Mouse (Mus musculus) T-helper 1 cell (primary cell): ENCODE data around the gene Capn5.
"Not testable (repeated sequence)": the region's sequence is repeated elsewhere in the genome, so short reads cannot be mapped to it uniquely, and the experiment has no call there.

ENCODE experiments used
- in situ Hi-C: fragments of 300-600 bp; cut with MboI, MseI; formaldehyde crosslinking; loops from one replicate; pipeline ENCODE4 v1.15.1; 2025; ENCODE audit warnings: high pct_unique_total_duplicates

Gene Capn5

DNA sequence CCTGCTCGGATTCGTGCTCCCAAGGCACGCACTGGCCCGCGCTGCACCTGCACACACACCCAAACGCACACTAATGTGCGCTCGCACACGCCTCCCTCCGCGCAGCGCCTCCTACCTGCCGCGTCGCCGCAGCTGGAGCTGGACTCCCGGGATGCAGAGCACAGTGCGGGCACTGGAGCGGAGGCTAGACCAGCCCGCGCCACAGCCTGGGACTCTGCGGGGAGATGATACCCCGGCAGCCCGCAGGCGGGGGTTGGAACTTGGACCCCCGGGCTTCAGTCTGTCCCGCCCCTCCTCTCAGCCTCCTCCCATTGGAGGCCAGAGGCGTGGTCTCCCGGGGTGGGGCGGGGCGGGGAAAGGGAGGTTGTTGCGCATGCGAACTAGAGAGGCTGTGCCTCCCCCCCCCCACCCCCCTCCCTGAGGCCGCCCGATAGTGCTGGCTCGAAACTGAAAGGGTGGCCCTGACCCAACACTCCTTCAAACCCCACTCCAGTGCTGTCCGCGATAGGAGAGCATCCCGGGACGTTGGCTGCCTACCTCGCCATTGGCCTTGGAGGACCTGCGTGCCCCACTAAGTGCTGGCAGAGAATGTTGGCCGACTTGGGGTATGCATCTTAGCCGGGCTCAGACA lies at the start of gene Capn5:
TSS of gene Capn5 (minus strand) at position 346 of the 631 bp plus-strand sequence.
- in situ Hi-C loops, result no loop called here

DNA sequence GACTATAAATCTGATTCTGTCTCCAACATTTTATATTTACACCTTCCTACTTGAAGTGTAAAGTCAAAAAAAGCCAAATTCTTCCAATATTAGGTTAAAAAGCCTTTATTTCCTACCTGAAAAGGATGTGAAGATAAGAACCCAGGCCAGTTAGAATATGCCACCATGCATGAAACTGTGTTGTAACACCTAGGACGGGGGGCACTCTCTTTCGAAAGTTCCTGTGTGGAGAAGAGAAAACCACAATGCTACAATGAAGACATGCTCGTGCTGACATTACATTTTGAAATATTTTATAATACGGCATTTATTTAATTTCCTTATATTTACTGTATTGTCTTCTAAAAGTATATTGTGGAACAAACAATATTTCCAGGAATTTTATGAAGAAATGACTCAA lies 45.7 kb upstream of the Capn5 start:
- in situ Hi-C loops, result no loop called here

DNA sequence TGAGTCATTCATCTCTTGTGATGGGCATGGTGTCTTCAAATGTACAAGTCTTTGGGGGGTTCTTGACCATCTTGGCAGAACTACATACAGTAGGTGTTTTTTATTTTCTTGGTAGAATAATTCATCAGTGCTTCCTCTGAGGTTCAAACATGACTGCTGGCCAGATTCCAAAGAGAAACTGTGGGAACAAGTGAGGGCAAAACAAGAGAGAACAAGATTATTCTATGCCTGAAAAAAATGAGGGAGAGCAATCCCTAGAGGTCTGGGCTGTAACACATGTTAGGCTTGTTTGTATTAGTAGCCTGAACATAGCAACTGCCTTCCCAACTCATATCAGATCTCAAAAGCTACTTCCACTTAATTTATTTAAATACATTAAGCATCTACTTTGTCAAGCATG lies 38.6 kb upstream of the Capn5 start:
- in situ Hi-C loops, result no loop called here

DNA sequence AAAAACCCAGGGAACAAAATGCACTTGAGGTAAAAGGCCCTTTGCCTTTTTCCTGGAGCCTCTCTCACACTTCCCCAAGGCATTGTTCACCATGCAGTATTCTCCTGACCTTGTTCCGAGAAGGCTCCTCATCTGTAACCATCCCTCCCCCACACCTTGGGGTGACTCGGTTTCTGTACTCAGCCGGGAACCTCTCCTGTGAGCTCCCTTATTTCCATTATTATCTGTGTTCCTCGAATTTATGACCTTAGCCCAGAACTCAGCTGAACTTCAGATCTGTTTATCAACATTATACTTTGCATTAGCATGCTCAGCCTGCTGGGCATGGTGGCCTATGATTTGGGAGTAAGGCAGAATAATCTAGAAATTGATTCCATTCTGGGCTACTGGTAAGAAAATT lies 24.9 kb upstream of the Capn5 start:
- in situ Hi-C loops, result no loop called here

DNA sequence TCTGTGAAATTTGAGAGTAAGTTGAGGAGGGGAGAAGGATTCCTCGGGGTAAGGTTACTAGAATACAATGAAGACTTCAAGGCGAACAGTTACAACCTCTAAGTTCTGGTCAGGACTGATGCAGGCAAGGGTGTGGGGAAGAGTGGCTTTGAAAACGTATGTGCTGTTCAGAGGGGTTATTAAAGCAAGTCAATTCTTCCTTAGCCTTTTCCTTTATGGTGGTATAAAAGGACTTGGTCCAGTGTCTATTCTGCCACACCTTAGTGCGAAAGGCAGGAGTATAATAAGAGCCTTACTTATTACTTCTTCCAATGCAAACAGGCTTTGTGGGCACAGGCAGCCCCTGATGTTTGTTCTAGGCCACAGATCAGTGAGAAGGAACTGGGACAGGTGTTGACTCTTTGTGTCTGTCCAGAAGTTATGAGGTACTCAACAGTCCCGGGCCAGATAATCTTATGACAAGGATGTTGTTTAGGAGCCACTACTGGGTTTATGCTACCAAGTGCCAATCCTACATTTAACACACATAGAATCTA lies 23.5 kb upstream of the Capn5 start:
- in situ Hi-C loops, result no loop called here

DNA sequence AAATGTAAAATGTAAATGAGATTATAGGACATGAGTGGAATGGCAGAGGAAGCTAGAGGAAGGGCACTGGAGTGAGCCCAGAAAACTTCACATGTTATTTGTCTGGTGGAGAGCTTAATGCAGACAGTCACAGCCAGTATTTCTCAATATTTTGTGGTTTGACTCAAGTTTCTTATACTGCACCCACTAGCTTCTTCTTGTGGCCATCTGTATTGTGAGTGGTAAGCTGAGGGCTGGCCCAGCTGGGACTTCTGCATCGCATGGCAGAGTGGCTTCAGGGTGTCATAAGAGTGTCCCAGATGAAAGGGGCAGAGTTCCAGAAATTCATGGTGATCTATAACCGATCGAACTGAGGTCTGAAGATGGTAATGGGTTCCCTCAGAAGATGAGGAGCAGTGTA lies 22.3 kb upstream of the Capn5 start:
- in situ Hi-C loops, result no loop called here

DNA sequence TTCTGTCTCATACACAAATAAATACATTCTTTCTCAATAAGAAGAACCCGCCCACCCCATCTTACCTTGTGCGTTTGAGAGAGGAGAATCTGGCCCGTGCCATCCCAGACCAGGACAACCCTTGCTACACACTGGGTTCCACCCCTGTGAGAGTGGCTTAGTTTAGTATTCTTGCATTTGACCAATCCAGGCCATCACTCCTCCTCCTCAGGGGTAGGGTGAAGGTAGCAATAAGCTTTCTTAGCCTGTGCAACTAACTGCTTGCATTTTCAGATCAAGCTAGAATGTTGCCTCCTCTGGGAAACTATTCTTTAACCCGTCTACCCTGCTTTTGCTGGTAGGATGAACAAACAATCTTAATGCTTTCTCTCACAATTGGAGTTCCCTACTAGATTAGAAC lies 21.3 kb upstream of the Capn5 start, which contains the start of gene B3gnt6:
TSS of gene B3gnt6 (minus strand) at position 101 of the 400 bp plus-strand sequence.
- in situ Hi-C loops, result no loop called here

DNA sequence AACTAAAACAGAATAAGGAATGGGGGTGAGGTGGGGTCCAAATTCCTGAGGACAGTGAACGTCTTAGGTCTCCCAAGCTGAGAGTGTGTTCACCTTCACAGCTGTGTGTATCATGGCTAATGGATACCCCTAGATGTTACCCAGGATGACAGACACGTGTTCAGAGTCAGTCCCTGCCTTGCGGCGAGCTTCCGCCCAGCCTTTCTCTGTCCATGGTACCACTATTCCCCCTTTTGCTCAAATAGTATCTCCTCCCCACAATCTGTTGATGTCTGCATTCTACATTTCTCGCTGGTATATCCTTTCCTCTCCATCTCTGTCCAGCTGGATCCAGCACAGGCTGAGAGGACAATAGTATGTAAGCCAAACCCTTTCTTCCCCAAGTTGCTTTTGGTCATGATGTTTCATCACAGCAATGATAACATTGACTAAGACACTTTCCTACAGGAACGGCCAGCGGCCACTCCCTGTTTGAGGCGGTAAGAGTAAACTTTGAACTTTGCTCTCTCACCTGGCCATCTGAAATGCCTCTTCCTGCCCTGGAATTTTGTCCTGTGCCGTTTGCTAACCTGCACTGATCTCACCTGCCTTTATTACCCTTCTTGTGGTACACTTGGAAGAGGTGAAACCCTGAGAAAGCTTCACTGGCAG lies 17.2 kb upstream of the Capn5 start:
- in situ Hi-C loops, result no loop called here

DNA sequence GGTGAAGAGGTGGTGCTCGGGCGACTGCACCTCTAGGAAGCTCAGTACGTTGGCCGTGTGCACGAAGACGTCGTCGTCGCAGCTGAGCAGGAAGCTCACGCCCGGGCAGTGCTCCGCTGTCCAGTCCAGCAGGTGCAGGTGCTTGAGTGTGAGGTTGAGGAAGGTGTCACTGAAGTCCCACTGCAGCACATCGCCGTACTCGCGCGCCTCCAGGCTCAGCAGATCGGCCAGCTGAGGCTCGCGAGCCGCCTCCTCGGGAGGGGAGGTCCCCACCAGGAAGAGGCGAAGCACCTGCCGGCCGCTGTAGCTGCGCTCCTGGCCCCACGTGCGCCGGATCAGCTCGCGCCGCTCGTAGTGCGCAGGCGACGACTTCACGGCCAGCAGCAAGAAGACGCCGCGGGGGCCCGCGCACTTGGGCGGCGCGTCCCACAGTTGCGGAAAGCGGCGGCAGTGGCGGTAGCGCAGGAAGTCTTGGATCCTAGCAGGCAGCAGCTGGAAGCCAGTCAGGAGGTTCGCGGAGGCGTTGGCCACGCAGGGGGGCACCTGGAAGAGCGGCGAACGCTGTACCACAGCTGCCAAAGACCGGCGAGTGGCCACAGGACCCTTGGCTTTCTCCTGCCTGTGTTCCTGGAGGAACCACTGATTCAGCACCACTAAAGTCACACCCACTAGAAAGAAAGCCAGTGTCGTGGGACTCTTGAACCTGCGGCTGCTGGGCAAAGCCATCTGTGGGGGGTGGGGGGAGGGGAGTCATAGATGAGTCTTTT lies 16.1 kb upstream of the Capn5 start:
- in situ Hi-C loops, result no loop called here

DNA sequence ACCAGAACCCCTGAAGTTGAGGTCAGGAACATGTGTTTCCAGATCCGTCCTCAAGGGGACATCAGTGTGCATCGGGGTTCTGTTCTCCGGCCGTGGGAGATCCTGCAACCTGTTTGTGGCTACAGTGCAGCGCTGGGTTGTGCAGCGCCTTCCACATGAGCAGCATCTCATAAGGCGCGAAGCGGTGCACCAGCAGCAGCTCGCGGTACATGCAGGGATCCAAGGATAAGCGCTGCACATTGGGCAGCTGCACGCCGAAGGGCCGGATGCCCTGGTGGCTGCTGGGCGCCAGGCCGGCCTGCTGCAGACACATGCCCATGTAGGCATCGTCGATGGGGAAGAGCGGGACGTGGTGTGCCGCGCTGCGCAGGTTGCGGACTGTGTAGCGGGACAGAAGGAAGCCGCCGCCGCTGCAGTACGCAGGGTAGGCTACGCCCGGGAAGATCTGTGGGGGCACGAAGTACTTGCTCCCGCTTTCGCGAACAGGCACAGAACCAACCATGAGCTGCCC lies 15.5 kb upstream of the Capn5 start:
- in situ Hi-C loops, result no loop called here

DNA sequence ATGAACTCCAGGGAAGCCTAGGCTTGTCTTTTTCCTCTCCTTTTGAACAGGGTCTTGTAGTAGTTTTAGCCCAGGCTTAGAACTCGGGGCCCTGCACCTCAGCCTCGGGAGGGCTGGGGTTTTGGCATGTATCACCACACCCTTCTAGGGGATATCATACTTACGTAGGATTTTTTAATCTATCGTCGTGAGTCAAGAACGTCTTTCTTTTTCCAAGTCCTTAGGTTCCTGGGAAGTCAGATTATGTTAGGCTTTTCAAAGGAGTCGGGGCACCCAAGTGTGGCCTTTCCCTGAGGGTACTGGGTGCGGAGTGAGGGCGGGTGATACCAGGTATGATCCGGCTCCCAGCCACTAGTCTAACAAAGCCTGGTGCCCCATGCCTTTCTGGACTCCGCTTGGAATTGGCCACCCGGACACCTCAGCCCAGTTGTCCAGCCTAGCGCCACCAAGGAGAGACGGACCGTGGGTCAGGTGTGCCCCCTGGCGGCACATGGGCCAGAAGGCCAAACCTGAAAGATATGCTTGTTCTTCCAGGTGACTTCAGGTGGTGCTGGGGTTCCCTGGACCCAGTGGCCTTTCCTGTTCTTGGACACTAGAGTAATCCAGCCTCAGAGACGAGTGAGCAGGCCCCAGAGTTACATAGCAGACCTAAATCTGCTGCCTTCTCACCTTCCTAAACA lies 13.6 kb upstream of the Capn5 start:
- in situ Hi-C loops, result no loop called here

DNA sequence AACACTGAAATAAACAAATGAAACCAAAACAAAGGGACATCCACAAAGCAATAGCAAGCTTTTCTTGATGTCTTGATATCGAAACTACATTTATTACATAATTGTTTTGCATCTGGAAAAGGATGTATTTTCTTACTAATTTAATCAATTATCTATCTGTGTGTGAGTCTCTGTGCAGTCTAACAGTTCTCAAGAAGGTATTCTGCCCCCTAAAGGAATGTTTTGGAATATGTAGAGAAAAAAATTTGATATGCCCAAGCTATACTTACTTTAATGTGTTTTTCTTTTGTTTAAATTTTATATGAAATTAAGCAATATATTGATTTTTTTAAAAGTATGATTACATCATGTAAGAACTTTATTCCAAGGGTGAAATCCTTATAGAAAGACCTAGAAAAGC lies 12.5 kb upstream of the Capn5 start:
- in situ Hi-C loops, result no loop called here

DNA sequence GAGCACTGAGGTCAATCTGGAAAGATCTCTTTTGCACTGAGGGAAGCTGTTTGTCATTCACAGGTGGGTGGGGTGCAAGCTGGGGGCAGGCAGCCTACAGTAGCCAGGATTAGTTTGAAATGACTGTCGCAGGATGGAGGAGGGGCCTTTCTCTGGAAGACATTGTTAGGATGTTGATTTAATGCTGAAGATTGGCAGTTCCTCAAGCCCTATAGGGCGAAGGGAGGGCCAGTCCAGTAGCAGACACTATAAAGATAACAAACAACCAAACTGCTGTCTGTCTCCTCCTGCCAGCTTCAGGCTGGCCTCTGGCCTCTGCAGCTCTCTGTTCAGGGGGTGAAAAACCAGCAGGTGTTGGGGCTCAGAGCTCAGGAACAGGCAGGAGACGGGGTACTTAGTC lies 11.7 kb upstream of the Capn5 start:
- in situ Hi-C loops, result no loop called here

DNA sequence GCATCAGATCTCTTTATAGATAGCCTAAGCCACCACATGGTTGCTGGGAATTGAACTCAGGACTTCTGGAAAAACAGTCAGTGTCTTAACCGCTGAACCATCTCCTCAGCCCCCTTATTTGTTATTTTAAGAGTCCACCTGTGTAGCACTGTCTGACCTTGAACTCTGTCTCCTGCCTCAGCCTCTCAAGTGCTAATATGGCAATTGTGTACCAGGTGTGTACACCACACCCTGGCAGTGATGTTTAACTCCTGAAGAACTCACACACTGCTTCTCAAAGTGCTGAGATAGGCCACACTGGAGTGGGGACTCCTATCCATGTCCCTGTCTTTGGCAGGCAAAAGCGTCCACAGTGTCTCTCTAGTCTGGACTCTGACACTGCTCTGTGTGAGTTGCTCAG lies 10.6 kb upstream of the Capn5 start:
- in situ Hi-C loops, result no loop called here

DNA sequence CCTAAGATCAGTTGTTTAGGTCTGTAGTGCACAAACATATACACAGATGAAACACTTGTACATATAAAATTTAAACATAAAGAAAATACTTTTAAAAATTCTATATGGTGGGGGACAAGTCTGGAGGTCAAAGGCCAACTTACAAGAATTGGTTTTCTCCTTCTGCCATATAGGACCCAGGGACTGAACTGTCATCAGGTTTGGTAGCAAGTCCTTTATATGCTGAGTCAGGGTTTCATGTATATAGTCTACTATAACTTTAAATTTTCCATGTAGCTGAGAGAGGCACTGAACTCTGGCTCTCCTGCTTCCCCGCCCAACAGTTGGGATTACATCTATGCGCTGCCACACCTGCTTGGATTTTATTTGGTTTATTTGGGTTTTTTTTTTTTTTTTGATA lies 10.2 kb upstream of the Capn5 start:
- in situ Hi-C loops, result no loop called here

DNA sequence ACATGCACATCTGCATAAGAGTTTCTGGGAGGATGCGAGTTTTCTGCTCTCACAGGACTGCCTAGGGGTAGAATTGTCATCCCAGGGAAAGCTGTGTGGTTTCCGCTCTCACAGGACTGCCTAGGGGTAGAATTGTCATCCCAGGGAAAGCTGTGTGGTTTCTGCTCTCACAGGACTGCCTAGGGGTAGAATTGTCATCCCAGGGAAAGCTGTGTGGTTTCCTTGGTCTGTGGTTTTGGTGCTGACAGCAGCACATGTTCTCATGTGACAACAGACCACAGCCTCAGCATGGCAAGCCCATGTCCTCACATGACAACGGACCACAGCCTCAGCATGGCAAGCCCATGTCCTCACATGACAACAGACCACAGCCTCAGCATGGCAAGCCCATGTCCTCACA lies 9.3 kb upstream of the Capn5 start:
- in situ Hi-C loops, result not testable (repeated sequence)

DNA sequence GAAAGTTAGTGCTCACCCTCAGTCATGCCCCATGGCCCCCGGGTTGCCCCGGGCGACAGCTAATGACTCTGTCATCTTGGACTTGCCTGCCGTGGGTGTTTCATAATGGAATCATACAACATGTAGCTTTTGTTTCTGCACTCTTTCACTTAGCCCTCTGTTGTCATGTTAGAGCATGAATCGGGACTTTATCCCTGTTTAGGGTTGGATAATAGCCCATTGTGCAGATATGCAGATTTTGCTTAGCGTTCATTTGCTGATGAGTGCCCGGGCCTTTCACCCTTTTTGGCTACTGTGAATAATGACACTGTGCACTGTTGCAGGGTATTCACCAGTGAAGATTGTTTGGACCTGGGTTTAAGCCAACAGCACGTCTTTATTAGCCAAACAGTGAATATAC lies 8.6 kb upstream of the Capn5 start:
- in situ Hi-C loops, result no loop called here

DNA sequence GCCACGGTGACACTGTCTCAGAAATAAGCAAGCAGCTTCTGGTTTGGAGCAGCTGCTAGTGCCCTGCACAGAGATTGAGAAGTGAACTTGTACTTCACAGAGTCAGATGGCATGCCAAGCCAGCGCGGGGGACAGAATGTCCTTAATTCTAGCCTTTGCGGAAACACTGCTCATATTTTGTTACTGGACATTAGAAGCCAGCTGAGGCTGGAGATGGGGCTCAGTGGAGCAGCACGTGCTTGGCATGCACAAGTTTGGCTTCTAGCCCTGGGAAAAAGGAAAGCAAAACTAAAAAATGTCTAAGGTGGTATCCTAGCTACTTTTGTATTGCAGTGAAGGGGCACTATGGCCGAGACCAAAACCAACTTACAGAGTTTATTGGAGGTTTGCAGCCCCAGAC lies 7.3 kb upstream of the Capn5 start:
- in situ Hi-C loops, result no loop called here

DNA sequence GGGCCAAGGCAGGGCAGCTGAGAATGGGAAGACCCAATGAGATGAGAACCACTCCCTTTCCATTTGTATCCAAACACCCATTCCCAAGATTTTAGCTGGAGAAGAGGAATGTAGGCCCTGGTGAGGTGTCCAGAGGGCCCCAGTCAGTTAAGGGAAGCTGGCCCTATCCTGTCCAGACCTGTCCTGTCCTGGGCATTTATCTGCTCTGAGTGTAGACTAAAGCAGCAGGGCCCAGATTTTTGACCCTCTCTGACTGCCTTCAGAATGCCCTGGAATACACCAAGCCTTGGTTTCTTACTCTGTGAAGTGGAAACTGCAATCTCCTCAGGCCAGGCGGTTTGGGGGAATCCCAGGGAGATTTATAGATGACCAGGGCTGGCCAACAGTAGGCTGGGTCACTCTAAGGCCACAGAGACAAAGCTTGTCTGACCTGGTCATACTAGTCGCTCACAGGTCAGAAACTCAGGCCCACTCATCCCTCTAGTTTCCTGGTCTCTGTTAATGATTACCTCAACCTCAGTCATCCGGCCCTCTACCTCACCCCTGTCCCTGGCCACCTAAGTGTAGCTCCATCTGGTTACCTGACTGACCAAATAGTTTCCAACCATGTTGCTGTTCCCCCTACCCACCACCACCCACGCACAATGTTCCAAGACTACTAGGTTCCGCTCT lies 622 bp upstream of the Capn5 start:
- in situ Hi-C loops, result no loop called here

DNA sequence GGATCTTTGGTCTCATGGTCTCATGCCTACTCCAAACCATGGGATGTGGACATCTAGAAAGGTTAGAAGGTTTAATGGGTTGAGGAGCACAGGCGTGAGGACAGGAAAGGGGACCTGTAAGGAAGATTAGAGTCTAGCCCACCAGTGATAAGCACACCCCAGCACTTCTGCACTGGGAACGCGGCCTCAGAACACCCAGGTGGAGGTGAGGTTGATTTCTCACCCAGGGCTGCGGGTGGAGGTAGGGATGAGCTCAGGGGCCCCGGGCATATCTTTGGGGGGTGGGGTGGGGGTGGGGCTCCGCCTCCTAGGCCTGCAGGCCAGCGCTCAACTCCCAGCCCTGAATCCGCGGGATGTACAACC lies 527 bp downstream of the Capn5 start:
- in situ Hi-C loops, result no loop called here

DNA sequence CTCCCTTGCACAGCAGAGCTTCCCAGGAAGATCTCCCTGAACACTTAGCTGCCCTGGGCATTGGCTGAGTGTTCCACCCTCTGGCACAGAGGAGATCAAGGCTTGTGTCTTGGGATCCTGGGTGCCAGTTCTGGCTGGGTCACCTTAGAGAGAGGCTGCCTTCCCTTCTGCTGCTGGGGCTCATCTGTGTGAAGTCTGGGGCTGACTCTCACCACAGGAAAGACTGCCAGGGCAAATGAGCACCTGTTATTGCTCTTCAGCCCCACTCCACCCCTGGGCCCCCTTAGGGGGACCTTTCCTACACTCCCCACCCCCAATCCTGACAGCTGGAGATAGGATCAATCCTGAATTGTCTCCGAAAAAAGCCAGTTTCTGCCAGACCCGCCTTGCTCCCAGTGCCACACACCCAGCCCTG lies 996 bp downstream of the Capn5 start:
- in situ Hi-C loops, result no loop called here
